Mouse (Mus musculus) 3134 (cell line): ENCODE measurements around the gene Epb41l1.
"Not testable (repeated sequence)": the region's sequence is repeated elsewhere in the genome, so short reads cannot be mapped to it uniquely, and the experiment has no call there.

Experiments used
- DNase-seq: peaks from one replicate; pipeline ENCODE4 v3.0.0-alpha.2; 2011; ENCODE audit warnings: low spot score; ENCODE audit not compliant: insufficient read length; ENCODE audit errors: extremely low read depth

Epb41l1 gene

GRCm38 (mm10) chr2:156420694-156421380 is at the start of gene Epb41l1:
TSS of gene Epb41l1 (plus strand) at chr2:156420909.
- peak; percentile 78 for DNase-seq

- DNase-seq = no peak
Observed at GRCm38 (mm10) chr2:156376956-156377355, 43.8 kb upstream of the Epb41l1 start.

- no peak for DNase-seq
Observed at GRCm38 (mm10) chr2:156379929-156380328, 40.8 kb upstream of the Epb41l1 start.

GRCm38 (mm10) chr2:156381350-156381749 is 39.4 kb upstream of the Epb41l1 start:
- DNase-seq = no peak

GRCm38 (mm10) chr2:156392461-156393154 is 28.1 kb upstream of the Epb41l1 start:
- peak; percentile 74 for DNase-seq

GRCm38 (mm10) chr2:156393155-156393828 is 27.4 kb upstream of the Epb41l1 start:
- no peak for DNase-seq

- peak; percentile 39 for DNase-seq
Observed at GRCm38 (mm10) chr2:156394282-156394681, 26.4 kb upstream of the Epb41l1 start.

GRCm38 (mm10) chr2:156396096-156396495 is 24.6 kb upstream of the Epb41l1 start:
- DNase-seq = no peak

- no peak for DNase-seq
Observed at GRCm38 (mm10) chr2:156397988-156398387, 22.7 kb upstream of the Epb41l1 start.

GRCm38 (mm10) chr2:156399485-156399884 is 21.2 kb upstream of the Epb41l1 start:
- DNase-seq = no peak

GRCm38 (mm10) chr2:156401331-156401730 is 19.4 kb upstream of the Epb41l1 start:
- no peak for DNase-seq

GRCm38 (mm10) chr2:156402036-156402435 is 18.7 kb upstream of the Epb41l1 start:
- no peak for DNase-seq

- DNase-seq = peak; percentile 28
Observed at GRCm38 (mm10) chr2:156406987-156407386, 13.7 kb upstream of the Epb41l1 start.

GRCm38 (mm10) chr2:156408168-156408567 is 12.5 kb upstream of the Epb41l1 start:
- DNase-seq = no peak

GRCm38 (mm10) chr2:156411348-156411747 is 9.4 kb upstream of the Epb41l1 start:
- not testable (repeated sequence) for DNase-seq

GRCm38 (mm10) chr2:156414996-156415395 is 5.7 kb upstream of the Epb41l1 start:
- DNase-seq = no peak

GRCm38 (mm10) chr2:156415674-156416073 is 5.0 kb upstream of the Epb41l1 start:
- DNase-seq = no peak

GRCm38 (mm10) chr2:156417194-156417593 is 3.5 kb upstream of the Epb41l1 start:
- peak; percentile 38 for DNase-seq

GRCm38 (mm10) chr2:156418467-156418866 is 2.2 kb upstream of the Epb41l1 start:
- no peak for DNase-seq

- no peak for DNase-seq
Observed at GRCm38 (mm10) chr2:156420327-156420693, 399 bp upstream of the Epb41l1 start.

GRCm38 (mm10) chr2:156421381-156422110 is 837 bp downstream of the Epb41l1 start:
- peak; percentile 48 for DNase-seq
